Mouse (Mus musculus) urinary bladder, postnatal 25 days (tissue): ENCODE results near the gene Trim24.
A peak's percentile ranks its signal among the peaks of the same experiment; 100 is the strongest.

Experiments
- DNase-seq: peaks from one replicate; pipeline ENCODE4 v3.0.0; 2022; ENCODE audit warnings: low spot score

Gene Trim24

DNA sequence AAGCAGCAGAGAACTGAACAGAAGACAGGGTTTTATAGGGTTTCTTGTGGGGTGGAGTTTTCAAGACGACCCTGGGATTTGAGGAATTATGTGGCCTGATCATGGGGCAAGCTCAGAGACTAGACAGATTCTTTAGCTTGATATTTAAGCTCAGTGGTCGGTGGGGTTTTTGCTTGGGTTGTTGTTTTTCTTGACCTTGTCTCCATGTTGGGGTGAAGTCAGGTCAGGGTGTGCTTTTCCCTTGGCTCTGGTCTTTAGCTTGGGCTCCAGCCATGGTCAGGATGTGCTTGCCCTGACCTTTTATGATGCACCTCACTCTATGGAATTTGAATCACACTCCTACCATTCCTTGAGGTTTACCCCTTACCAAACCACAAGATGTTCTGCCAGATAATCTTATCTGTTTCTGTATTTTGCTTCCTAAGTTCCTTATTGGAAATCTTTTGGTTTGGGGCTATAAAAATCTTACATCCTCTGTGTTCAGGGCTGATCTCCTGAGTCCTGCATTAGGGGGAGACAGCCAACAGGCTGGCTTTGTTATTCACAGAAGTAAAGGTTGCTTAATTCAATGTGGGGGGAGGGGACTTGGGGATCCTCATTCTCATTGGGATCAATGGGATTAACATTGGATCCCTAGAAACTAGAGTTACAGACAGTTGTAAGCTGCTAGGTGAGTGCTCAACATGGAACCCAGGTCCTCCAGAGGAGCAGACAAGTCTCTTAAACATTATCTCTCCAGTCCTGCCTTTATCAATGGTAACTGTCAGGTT lies 6.5 kb upstream of the Trim24 start:
- DNase-seq, result no peak

DNA sequence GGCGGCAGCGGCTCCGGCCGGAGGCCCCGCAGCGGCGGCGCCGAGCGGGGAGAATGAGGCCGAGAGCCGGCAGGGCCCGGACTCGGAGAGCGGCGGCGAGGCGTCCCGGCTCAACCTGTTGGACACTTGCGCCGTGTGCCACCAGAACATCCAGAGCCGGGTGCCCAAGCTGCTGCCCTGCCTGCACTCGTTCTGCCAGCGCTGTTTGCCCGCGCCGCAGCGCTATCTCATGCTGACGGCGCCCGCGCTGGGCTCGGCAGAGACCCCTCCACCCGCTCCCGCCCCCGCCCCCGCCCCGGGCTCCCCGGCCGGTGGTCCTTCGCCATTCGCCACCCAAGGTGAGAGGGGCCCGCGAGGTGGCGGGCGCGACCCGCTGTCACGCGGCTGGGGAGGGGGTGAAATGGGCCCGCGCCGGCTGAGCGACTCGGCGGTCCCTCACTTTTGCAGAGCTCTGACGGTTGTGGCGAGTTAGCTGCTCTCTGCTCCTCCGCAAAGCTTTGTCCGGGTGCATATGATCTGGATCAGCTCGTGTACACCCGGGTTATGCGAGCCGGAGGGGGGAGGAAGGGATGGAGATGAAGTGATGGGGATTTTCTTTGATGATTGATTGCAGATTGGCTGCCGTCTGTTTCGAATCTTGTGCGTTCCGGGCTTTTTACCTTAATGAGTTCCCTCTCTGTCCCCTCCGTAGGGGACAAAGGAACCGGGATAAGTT lies 683 bp downstream of the Trim24 start:
- peak; percentile 26 for DNase-seq

DNA sequence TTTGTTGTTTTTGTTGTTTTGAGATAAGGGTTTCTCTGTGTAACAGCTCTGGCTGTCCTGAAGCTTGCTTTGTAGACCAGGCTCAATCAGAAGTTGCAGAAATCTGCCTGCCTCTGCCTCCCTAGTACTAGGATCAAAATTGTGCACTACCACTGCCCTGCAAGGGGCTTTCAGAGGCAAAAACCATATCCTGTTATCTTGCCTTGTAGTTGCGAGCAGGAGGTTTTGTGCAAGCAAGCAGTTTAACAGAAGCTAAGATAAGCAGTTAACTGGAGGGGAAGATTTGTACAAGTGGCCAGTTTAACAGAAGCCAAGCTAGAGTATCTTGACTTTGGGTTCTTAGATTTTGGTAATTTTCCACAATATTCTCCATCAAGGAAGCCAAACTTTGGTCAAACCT lies 2.2 kb downstream of the Trim24 start:
- no peak for DNase-seq

DNA sequence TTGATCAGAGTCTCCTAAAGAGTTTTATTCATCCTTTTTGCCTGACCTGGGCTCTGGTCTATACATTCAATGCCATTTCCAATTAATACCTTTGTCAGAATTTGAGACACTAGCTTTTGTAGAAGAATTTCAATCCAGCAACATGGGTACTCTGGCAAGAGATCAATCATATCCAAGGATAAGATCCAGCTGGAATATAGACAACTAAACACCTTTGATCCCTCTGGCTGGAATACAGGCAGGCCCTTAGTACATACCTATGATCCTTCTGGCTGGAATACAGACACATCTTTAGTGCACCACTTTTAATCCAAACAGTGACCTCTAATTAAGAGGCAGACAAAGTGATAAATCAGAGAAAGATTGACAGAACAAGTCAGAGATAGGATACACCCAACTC lies 3.1 kb downstream of the Trim24 start:
- no peak for DNase-seq

DNA sequence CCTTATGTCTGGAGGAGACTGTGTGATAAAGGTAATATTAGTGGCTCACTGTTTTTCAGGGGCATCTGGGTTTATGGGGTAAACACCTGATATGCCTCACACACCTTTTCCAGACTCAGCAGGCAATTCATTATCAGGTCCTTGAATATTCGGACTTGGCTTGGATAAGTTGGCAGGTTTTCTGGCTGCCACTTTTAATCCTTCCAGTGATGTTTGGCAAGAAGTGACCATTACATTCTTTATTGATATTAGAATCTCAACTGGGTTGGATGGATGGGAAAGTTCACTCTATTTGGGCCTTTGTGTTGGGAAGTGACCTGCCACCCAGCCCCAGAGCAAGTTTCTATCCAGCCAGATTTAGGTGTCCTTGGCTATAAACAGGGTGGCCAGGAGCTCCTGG lies 7.6 kb downstream of the Trim24 start:
- no peak for DNase-seq

DNA sequence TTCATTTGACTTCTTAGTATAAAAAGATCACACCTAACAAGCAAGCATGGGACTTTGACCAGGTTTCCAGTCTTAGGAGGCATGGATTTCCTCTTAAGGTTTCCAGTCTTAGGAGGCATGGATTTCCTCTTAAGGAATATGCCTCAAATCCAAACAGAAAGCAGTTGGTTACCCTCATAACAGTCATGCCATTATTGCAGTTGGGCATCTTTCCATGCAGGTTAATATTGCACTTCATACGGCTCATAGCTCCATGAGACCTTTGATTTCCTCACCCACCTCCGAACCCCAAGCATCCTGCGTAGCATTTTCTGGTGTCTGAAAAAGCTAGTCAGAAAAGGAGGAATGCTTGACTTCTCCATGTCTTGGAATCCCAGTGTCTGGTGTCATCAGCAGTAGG lies 10.0 kb downstream of the Trim24 start:
- DNase-seq, result no peak

DNA sequence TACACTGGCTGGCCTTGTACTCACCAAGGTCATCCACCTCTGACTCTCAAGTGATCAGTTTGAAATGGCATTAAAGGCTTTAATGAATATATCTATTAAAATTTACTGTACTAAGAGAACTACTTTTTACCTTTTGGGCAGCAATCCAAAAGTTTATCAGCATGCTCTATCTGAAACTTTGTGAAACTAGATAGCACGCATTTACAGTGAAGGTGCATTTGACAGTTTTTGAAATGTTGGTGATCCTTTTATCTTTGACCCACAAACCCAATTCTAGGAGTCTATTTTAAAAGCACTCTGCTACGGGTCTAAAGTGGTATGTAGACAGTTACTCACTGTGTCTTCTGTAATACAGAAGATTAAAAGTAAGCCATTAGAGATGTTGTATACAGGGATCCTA lies 23.0 kb downstream of the Trim24 start:
- DNase-seq, result no peak

DNA sequence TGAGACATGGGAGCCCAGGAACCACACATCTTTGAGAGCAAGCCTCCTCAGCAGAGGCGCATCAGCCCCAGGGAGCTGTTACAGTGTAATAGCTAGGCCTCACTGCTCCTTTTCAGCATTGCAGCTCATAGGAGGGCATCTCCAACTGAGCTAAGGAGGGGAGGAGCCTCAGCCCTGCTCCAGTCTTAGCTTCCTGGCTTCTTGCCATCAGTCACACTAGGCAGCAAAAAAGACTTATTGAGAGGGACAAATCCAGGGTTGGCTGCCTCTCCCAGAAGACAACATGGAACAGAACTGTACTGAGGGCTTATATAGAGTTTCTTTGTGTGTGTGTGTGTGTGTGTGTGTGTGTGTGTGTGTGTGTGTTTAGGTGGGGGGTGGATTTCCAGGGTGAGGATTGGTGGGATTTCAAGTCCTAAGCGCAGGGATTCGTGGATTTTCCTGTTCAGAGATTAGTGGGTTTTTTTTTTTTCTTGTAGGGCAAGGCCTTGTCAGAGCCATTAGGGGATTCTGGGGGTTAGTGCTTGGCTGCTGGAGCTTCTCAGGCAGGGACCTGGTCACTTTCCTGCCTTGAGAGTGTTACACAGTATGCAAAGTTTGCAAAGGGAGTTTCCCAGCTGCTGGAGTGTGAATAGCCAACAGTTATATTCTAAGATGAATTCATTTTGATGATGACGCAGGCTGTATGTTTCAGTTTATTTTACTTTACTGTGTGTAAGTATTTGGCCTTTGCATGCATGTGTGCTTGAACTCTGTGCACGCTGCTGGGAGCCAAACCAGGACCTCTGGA lies 25.2 kb downstream of the Trim24 start:
- DNase-seq, result no peak

DNA sequence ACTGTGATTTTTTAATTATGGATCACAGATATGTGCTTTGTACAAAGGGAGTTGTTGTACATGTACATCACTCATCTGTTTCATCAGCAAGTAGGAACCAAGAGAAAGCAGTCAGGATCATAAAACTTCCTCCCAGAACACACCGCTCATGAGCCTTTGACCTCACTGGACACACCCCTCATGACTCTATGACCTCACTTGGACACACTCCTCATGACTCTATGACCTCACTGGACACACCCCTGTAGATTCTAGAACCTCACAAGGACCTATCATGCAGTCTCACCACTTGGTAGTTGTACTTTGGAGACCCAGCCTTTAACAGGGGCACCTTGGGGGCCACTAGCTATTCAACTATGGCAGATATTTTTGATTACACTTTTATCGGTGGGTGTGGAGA lies 29.6 kb downstream of the Trim24 start:
- no peak for DNase-seq

DNA sequence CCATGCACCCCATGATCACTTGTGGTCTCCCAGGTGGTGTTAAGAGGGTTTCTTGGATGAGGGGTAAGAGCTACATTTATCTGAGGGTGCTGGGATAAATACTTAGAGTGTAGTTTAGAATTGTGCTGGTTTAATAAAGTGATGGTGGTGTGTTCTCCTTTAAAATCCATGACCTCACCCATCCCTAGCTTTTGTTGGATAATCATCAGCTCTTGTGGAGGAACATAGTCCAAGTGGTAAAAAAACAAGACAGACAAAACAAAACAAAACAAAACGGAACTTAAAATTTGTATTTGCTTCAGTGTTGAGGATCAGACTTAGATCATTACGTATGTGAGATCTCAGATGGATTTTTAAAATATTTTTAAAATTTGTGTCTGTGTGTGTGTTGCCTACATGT lies 31.2 kb downstream of the Trim24 start:
- no peak for DNase-seq

DNA sequence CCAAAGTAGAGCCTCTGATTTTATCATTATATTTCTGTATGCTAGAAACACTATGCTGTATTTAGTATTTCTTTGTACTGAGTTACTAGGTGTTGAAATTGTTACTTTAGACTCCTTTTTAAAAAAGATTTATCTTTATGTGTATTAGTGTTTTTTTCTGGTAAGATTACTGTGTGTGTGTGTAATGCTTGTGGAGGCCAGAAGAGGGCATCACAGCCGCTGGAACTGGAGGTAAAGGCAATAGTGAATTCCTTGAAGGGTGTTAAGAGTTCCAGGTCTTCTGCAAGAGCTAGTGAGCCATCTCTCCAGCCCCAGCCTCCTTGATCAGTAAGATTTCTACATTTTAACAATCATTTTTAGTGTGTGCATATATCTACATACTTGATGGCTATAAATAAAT lies 33.2 kb downstream of the Trim24 start:
- no peak for DNase-seq

DNA sequence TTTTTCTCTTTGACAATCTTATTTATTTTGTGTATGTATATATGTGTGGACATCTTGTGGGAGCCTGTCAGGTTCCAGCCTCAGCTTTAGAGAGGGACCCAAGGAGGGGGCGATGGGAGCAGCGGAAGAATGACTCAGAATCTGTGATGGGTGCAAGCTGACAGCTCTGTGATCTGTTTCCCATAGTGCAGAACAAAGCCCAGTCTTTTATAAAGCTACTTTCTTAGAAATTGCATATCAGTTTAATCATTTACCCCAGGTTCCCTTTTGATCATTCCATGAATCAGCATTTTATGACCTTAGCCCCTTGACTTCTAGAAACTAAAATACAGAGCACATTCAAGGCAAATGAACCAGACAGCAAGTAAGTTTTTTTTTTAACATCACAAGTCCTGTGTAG lies 42.9 kb downstream of the Trim24 start:
- no peak for DNase-seq

DNA sequence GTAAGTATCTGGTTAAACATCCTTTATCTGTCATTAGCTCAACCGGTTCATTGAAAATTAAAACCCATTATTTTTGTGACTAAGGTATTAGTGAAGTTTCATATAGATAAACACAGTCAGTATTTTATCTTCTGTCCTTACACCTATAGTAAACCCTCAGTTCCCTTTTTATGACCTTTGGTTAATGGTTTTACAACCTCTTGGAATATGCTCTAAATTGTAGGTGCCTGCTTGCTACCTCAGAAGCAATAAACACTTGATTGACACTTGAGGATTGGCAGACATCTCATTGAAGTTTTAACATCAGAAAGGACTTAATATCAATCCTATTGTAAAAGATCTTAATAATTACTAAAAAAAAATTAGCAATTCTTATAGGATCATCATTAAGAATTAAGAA lies 54.5 kb downstream of the Trim24 start:
- DNase-seq, result no peak

DNA sequence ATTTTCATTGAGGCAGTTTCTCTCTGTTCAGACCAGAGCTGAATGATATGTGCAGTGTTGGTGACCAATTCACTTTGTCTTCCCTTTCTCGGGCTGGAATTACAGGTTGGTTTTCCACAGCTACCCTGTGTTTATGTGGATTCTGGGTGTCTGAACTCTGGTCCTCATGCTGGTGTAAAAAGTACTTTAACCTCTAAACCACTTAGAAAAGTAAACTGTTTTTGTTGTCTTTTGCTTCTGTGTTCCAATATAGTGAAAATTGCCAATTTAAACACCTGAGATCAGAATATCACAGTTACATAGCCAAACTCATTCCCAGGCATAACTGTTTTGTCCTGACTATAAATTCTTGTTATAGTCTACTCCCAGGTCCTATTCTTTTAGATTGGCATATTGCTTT lies 56.1 kb downstream of the Trim24 start:
- DNase-seq, result no peak

DNA sequence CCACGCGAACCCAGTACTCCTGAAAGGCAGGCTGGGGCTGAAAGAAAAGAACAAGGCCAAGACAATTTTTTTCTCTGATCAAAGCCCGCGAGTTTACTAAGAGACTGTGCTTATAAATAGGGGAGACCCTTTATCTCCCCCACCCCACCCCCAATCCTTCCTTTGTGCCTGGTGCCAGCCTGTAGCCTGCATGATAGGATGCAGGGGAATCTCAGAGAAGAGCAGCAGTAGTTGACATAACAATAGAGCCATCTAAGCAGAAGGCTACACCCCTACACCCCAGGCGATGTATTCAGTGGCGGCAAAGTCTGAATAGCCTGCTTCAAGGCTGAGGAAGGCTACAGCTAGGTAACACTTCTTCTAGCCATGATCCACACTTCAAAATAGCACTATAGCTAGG lies 65.9 kb downstream of the Trim24 start:
- no peak for DNase-seq

DNA sequence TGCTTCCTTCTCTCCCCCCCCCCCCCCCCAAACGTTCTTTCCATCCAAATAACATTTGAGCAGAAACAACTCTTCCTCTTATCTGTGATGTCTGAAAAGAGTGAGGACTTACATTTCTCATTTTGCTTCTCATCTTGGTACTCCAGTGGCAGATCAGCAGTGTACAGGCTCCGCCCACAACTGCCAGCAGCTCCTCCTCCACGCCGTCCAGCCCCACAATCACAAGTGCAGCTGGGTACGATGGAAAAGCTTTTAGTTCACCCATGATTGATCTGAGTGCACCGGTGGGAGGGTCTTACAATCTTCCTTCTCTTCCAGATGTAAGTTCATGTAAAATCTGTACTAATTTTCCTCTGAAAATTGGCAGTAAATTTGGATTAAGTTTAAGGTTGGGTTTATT lies 80.7 kb downstream of the Trim24 start:
- no peak for DNase-seq

DNA sequence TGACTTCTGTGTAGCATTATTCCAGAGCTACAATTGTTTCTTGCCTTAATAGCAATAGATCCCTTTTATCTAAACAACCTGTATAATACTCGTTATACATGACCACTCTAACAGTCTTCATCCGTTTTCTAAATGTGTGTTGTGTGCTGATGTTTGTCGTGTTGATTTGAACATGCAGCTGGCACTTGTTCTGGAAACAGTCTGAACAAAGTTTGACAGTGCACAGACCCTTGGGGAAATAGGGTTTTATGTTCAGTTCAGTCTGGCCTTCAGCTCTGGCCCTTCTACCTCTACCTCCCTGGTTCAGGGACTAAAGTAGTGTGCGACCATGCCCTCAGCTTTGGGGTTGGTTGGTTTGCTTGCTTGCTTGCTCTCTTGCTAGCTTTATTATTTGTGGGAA lies 96.8 kb downstream of the Trim24 start:
- no peak for DNase-seq

DNA sequence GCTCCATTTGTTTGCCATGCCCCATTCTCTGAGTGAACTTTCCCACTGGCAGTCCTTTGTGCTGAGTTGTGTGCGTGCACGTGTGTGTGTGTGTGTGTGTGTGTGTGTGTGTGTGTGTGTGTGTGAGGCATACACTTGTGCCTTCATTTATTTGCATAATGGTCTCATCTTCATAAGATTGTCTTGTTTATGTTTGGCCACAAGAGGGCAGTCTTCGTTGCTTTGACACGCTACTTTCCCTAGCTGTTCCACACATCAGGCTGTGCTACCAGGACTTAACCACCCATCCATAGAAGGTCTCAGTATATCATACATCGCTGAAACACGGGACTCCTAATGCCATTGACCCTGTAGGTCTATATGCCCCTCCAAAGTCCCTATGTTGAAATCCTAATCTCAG lies 136.8 kb downstream of the Trim24 start:
- peak; percentile 19 for DNase-seq

DNA sequence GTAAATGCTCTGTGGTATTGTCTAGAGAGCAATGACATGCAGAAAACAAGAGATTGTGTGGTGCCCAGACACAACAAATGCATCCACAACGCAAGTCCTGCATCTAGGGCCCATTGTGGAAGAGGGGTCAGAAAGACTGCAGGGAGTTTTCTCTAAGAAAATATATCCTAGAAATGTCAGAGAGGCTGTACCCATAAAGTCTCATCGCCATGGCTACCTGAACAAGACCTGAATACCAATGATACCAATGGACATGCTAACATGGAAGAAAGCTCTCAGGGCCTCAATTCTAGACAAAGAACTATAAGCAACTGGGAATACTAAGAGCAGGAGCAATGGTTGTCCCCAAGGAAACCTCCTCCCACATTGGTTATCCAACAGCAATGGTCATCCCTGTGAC lies 142.2 kb downstream of the Trim24 start:
- DNase-seq, result no peak
